Mouse (Mus musculus) testis, adult 2 months (tissue): ENCODE data around the gene Nectin3.

Experiments used
- CTCF ChIP-seq: fragments of 200-500 bp; IDR thresholded peaks from 2 replicates; pipeline ENCODE4 v1.5.1; 2012; ENCODE audit warnings: low read depth, mild to moderate bottlenecking, inconsistent platforms, low read length, moderate library complexity; ENCODE audit not compliant: control insufficient read depth, insufficient read depth, insufficient replicate concordance
- POLR2A ChIP-seq: fragments of 200-500 bp; IDR thresholded peaks from 2 replicates; pipeline ENCODE4 v1.6.1; 2012; ENCODE audit warnings: low read depth, mild to moderate bottlenecking, inconsistent platforms, low read length, moderate library complexity; ENCODE audit not compliant: control insufficient read depth

DNA sequence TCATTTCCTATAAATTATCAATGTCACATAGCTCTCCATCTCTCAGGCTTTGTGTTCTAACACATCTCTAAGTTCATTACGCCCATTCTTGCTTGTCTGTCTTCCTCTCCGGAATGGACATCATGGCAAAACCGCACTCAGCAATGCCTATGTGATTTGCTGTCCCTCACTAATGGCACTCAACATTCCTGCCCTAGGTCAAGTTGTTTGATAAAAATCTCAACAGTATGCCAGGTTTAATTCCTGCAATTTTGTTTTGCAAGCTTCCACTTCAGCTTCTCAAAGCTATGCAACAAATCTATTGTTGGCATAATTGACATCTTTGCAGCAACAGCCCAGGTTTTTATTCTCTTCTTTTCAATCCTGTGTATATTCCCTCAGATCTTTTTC lies 9.6 kb upstream of the Nectin3 start:
- TF ChIP-seq CTCF (no peak), POLR2A (no peak)
